Mouse (Mus musculus): ENCODE data around the gene Spag9. TPM values are rescaled to one million over a fixed set of nuclear protein-coding genes. Genes with fewer than 3 reads are reported as not detected.

Spag9 gene
- polyA plus RNA-seq (2012; rRNA removed; ENCODE audit: low replicate concordance), result 19.9 and 34.3 TPM in 2 replicates

DNA sequence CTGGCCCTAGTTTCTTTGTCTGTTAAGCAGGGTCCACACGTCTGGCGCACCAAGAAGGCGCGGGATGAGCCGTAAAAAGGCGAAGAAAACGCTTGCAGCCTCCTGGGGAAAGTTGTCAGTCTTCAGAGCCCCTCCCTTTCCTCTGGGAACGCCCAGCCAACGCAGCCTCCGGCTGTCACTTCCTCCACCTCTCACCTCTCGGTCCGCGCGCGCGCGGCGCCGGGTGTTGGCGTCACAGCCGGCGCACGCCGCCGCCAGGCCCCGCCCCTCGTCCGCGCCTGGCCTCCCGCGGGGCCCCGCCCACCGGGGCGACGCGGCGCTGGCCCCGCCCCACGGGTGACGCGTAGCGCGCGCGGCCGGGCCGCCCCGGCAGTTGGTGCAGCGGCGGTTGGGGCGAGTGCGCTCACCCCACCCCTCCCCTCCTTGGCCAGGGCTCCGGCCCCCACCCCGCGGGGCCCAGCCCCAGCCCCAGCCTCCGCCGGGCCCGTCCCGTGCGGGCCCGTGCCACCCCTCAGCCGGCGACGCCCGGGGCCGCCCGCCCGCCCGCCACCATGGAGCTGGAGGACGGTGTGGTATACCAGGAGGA lies at the start of gene Spag9:
Gene Spag9, plus strand, starts transcription at position 372 of the 586 bp plus-strand sequence.

DNA sequence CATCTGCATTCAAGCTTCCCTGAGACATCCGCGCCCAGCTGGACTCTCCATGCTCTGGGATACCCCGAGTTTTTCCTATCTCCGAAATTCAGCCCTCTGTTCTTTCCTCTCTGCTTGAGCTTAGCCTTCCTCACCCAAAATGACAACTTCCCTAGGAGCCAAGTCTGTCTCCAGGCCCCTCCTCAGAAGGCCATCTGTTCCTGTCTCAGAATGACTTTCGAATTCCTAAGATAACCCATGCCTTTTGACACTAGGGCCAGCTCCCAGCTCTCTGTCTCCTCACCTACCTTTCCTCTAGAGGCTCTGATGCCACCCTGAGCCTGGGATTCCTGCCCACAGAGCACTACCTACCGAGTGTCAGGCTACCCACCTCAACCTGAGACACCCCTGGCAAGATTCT lies 39.7 kb upstream of the Spag9 start, which contains the start of gene Nme2:
Gene Nme2, minus strand, starts transcription at position 101 of the 400 bp plus-strand sequence.

GRCm38 (mm10) chr11:93968005-93968847 lies 27.7 kb upstream of the Spag9 start, which contains the start of the genes Gm20390 and Nme1:
Gm20390 (minus strand) TSS chr11:93968293.
Nme1 (minus strand) TSS chr11:93968521.

Other genes starting within 250 kb of the Spag9 start
- 3.8 and 5.8 TPM in 2 replicates for gene Utp18, start 110.3 kb upstream of the Spag9 start, polyA plus RNA-seq (2012; rRNA removed; ENCODE audit: low replicate concordance)
- 3.3 and 5.6 TPM in 2 replicates for gene Mbtd1, start 110.2 kb upstream of the Spag9 start, polyA plus RNA-seq (2012; rRNA removed; ENCODE audit: low replicate concordance)
- gene Nme2, start 39.8 kb upstream of the Spag9 start, polyA plus RNA-seq (2012; rRNA removed; ENCODE audit: low replicate concordance), result 181 and 183 TPM in 2 replicates
- gene Gm20390, start 27.8 kb upstream of the Spag9 start, polyA plus RNA-seq (2012; rRNA removed; ENCODE audit: low replicate concordance), result 9.2 TPM in 1 of 2 replicates, not detected in the other
- gene Nme1, start 27.6 kb upstream of the Spag9 start, polyA plus RNA-seq (2012; rRNA removed; ENCODE audit: low replicate concordance), result 75.4 and 91.3 TPM in 2 replicates
- 55.1 and 101 TPM in 2 replicates for gene Tob1, start 215.4 kb downstream of the Spag9 start, polyA plus RNA-seq (2012; rRNA removed; ENCODE audit: low replicate concordance)
- 0.61 and 2.1 TPM in 2 replicates for gene Wfikkn2, start 249.9 kb downstream of the Spag9 start, polyA plus RNA-seq (2012; rRNA removed; ENCODE audit: low replicate concordance)

All from mammary gland, adult 2 months (tissue).